Mouse (Mus musculus): ENCODE measurements around the gene Ptprcap.

Ptprcap gene

DNA sequence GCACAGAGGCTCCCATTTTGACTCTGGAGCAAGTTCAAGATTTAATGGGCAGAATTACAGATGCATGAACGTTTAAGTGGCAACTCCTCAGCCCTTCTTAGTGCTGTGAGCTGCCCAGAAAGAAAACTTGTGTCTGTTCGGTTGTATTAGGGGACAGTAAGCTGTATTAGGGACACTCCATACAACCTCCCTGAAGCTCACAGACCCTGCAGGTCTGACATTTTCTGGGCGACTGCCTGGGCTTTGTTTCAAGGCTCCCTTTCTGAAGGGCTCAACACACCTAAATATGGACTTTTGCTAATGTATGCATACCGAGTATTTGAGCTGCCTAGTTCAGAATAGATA lies 10.1 kb downstream of the Ptprcap start:
- DNase-seq (ENCODE audit: extremely low read depth, insufficient read length, low spot score) = no peak

DNA sequence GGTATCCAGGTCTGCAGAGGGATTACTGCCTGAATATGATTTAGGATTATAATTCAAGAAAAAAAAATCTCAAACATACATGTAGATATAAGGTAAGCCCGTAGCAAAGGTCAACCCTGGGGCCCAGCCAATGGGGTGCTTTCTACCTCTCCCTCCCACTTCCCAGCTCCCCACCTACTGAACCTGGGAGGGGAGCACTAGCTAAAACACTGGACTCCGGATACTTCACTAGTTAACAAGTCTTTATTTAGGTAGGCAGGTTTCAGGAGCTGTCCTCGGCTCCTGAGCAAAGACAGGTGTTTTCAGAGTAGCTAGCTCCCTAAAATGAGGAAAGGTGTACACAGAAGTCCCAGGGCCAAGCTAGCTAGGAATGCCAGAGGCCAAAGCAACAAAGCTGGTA lies 10.7 kb downstream of the Ptprcap start:
- DNase-seq (ENCODE audit: extremely low read depth, insufficient read length, low spot score) = no peak

DNA sequence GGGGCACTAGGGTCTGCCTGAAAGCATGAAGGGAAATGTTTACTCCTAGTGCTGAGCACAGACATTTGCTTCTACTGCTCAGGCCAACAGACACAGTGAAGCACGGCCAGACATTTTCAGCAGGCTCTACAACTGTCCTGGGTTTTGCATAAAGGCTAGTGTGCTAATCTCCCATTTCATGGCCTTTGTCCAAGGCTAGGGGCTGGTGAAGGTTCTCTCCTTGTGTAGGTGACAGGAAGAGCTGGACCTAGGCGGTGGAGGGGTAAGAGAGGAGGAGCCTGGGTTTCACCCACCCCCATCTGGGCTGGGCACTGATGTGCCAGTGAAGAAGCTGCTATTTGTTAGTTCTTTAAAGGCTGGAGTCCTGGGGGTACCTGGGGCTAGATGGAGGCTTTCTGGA lies 11.3 kb downstream of the Ptprcap start:
- DNase-seq (ENCODE audit: extremely low read depth, insufficient read length, low spot score) = no peak

DNA sequence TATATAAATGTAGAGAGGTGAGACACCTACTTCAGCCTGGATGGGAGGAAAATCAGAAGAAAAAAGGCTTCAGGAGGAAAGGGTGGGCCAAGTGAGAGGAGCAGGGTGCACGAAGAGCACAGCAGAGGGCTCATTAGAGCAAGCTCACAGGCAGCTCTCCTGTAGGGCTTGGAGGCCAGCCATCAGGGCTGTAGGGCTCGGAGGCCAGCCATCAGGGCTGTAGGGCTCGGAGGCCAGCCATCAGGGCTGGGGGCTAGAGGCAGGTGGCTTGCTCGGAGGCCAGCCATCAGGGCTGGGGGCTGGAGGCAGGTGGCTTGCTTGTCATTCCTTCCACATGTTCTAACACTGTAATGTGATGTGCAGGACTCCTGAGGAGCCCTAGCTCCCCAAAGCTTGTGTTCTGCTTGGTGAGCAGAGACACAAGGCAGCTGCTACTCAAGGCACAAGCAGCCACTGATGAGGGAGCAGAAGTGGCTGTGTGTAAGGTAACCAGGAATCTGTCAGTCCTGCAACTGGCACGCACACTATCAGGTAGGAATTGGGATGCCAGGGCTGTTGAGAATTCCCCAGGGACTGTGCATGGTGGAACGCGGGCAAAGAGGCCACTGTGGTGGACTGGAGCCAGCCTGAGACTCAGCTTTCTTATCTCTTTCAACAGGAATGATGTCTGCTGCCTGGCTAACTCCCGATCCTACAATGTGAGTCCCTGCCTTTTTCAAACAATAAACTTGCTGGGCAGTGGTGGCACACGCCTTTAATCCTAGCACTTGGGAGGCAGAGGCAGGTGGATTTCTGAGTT lies 13.5 kb downstream of the Ptprcap start:
- no peak for DNase-seq (ENCODE audit: extremely low read depth, insufficient read length, low spot score)

GRCm38 (mm10) chr19:4169378-4169784 lies 16.0 kb downstream of the Ptprcap start:
- peak; percentile 99 for DNase-seq (ENCODE audit: extremely low read depth, insufficient read length, low spot score)

- no peak for DNase-seq (ENCODE audit: extremely low read depth, insufficient read length, low spot score)
These were observed 16.4 kb downstream of the Ptprcap start for GRCm38 (mm10) chr19:4169810-4170209.

- no peak for DNase-seq (ENCODE audit: extremely low read depth, insufficient read length, low spot score)
These were observed 17.5 kb downstream of the Ptprcap start for GRCm38 (mm10) chr19:4170723-4171392.

DNA sequence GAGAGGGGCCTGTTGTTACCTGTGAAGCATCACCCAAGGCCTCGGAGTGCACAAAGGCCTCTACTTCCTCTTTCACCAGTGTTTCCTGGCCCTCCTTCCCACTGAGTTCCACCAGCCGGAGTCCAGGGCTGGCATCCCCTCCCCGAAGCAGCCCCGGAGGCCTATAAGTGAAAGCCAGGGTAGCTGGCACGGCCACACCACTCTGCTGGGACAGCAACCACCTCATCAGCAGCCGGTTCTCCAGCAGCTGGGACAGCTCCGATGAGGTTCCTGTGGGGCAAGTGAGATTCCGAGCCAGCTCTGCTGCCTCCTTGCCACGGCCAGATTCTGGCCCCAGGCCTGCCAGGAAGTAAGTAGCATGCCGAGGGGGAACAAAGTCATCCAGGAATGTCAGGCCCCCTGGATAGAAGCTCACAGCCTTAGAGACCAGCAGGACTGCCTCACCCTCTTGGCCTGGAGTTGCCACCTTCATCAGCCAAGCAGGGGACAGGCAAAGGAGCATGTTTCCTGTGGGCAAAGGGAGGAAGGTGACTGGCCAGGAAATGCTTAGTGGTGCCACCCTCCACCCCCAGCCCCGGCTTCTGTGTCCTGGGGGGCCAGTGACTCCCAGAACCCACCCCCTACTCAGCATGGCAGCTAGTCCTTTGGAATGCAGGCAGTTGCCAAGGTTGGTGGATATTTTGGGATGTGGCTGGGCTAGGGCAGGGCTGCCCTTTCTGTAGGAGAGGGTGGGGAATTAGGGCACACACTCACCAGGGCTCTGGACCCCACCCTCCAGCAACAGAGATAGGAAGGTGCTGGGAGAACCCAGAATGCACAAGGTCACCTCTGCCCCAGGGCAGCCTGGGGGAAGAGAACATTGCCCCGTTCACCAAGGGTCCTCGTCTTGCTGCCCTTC lies 18.2 kb downstream of the Ptprcap start:
- DNase-seq (ENCODE audit: extremely low read depth, insufficient read length, low spot score) = peak; percentile 73

DNA sequence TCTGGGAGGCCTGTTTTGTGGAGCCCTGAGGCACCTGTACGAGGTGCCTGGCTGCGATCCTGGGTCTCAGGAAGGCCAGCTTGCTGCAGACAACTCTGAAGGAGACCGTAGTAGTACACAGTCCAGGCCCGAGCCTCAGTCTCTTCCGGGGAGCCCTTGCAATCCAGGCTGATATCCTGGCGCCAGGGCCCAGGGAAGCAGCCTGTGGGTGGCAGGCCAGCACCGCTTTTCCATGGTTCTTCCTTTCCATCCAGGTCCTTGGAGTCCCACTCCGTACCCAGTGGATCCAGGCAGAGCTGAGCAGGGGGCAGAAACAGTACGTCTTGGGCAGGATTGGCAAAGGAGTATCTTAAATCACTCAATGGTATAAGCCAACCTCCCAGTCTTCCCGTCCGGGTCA lies 19.5 kb downstream of the Ptprcap start:
- no peak for DNase-seq (ENCODE audit: extremely low read depth, insufficient read length, low spot score)

- peak; percentile 80 for DNase-seq (ENCODE audit: extremely low read depth, insufficient read length, low spot score)
These were observed 22.1 kb downstream of the Ptprcap start, which contains the start of gene Carns1 for GRCm38 (mm10) chr19:4175368-4175947. Gene Carns1 (minus strand): TSS chr19:4175479.

DNA sequence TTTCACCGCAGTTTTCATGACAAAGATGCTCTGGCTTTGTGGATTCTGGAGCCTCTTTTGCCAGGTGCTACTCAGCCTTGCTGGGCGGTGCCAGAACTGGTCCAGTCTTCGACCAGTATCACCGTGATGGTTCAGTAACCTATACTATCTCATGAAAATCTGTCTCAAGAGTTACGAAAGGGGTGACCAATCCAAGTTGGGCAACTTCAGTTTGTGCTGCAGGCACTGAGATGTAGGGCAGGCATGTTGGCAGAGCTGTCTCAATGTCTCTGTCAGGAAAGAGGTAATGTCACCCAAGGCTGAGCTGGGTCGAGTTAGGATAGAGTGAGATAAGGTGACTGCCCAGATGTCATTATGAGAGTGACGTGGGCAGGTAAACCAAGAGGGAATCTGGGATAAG lies 27.0 kb downstream of the Ptprcap start:
- DNase-seq (ENCODE audit: extremely low read depth, insufficient read length, low spot score) = no peak

- DNase-seq (ENCODE audit: extremely low read depth, insufficient read length, low spot score) = no peak
These were observed 28.5 kb downstream of the Ptprcap start for GRCm38 (mm10) chr19:4181892-4182291.

DNA sequence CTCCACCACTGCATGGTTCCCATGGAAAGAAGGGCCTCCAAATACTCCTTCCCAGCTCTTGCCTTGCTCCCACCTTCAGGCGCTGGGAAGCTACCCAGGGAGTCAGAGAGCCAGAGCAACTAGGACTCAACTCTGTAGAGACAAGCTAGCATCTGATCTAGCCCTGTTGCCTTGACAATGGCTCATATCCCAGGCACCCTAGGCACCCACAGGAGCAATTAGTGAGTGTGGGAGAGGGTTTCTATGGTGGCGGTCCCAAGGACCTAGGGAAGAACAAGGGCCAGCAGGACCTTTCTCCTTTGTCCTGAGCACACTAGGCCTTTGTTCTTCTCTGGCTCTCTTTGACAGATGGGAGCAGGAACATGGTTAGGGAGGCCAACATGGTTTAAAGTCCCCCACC lies 30.3 kb downstream of the Ptprcap start:
- DNase-seq (ENCODE audit: extremely low read depth, insufficient read length, low spot score) = no peak

DNA sequence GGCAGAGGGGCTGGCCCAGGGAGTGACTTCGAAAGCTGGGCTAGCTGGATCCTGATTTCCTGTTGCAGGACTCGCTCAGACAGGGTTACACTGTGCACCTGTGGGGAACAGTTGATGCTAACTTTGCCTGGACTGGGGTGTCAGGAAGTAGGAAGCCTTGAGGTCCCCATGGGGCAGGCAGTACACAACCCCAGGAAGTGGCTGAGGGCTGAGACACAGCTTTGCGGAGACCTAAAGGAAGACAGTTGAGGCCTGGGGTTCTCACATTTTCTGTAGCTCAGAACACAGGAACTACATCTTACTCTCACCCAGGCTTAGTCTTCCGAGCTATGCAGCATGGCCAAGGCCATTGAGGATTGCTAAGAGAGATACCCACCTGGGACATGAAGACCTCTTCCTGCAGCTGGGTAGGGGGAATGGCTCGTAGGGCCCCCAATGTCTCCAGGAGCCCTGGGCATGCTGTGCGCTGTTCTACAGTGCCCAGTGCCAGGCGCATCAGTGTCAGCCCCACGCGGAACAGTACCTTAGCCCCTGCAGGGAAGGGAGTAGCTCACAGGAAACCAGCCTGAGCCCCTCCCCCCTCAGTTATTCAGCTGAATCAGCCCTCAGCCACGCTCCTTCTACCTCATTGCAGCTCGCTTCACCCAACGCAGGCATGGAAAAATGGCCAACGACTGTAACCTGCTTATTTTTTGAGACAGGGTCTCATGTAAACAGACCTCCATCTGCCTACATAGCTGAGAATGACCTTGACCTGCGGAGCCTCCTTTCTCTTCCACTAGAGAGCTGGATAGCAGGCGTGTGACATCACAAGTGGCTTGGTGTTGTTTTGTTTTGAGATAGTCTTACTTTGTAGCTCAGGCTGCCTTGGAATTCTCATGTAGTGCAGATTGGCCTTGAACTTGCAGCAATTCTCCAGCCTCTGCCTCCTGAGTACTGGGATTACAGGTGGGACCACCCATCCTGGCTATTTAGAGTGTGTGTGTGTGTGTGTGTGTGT lies 31.9 kb downstream of the Ptprcap start:
- DNase-seq (ENCODE audit: extremely low read depth, insufficient read length, low spot score) = no peak

GRCm38 (mm10) chr19:4187303-4187702 lies 33.9 kb downstream of the Ptprcap start:
- DNase-seq (ENCODE audit: extremely low read depth, insufficient read length, low spot score) = no peak

DNA sequence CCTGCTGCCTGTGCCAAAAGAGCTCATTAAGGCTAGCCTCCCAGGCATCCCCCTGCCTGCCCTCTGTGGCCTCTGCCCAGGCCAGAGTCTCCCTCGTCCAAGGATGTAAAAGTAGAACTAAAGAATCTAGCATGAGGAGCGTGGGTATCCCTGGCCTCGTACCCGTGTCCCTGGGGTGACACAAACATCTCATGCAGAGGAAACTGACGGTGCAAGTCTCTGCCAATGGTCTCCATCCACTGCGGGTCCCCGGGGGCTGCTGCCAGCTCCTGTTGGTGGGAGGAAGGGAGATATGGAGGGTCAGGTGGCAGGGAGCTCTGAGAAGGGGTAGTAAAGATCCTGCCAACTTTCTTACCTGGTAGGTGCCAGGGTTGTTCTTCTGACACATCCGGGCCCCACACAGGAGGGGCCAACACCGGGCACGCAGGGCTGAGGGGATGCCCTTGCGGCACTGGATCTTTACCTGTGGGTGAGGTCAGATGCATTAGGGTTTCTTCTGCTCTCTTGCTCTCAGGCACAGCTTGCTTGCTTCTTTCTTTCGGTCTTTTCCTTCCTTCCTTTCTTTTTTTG lies 35.7 kb downstream of the Ptprcap start:
- no peak for DNase-seq (ENCODE audit: extremely low read depth, insufficient read length, low spot score)

- no peak for DNase-seq (ENCODE audit: extremely low read depth, insufficient read length, low spot score)
These were observed 37.5 kb downstream of the Ptprcap start, which contains the start of gene Tbc1d10c for GRCm38 (mm10) chr19:4190831-4191334. Gene Tbc1d10c (minus strand): TSS chr19:4191284.

DNA sequence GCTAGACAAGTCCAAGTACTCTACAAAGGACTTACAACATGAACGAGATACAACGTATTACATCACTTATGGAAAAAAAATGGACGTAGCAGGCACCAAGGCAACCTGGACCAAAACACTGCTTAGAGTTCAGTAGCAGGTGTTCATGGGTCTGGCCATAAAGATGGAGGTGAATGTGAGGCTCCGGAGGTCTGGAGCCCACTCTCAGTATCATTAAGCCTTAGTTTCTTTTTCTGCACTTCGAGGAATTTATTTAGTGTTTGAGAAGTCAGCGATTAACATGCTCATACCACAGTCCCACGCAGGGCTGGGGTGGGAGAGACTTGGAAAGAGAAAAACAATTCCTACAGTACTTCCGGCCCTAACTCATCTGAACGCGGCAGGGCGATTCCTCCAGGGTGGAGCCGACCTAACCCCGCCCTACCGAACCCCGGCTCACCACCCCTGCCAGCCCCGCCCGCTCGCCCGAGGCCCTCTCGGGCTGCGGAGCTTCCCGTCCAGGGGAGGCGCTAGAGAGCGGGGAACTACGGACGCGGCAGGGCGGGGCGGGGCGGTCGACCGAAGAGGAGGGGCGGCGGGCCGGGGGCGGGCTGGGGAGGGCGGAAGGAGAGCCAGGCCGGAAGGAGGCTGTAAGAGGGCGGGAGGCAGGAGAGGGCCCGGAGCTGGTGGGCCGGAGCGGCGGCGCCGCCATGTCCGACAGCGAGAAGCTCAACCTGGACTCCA lies 38.3 kb downstream of the Ptprcap start, which contains the start of gene Ppp1ca:
Ppp1ca (plus strand) TSS at position 538 of the 723 bp plus-strand sequence.
- peak; percentile 89 for DNase-seq (ENCODE audit: extremely low read depth, insufficient read length, low spot score)
